Comparison of ENCODE assay signal across 7 mouse cellular contexts in the genomic region with DNA sequence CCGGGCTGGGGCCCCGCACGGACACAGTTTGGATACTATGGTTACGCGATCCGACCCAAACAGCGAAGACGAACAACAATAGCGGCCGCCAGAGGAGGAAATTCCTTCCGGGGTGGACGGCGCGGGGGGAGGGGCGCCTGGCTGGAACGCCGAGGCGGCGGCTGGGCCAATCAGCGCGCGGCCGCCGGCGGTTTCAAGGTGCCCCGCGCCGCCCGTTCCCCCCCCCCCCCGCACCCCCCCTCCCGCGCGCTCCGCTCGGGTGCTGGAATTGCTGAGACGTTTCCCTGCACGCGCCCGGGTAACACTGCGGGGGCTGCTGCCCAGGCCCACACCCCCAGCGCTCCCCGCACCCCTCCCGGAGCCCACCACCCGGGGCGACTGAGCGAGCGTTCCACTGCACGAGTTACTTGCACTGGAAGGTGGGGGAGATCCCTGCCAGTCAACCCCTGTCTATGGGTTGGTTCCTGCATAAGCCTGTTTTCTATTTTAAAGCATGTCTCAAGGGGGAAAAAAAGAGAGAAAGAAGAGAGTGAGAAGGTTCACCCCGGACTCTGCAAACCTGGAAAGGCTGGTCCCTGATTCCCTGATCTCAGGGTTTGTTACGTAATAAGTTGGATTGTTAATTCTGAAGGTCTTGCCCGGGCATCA. TPM values are rescaled to one million over a fixed set of nuclear protein-coding genes. Genes with fewer than 3 reads are reported as not detected.
DNase-seq lines count a peak whose midpoint lies in the region; ATAC-seq and TF ChIP-seq lines count a peak whose summit lies in the region.

No protein-coding gene starts in this region.

- peak; percentile 92 to 97 for DNase-seq in adrenal gland, adult (ENCODE audit: inconsistent age in 2 of 2, low spot score in 1 of 2)
- peak; percentile 88 for DNase-seq in embryo, embryonic 10 days (ENCODE audit: low spot score)
- peak; percentile 86 to 91 for DNase-seq in gastrocnemius, postnatal 36 days
- DNase-seq in left cerebral cortex, postnatal 4 days = peak; percentile 95

- intact Hi-C loops in gastrocnemius, postnatal 36 days (cut with DNase I) = loop anchor here (1.0 to 5.0 kb wide), 4 partner anchors 70 to 323 kb away; partner anchors contain the start of gene Ssbp3
- intact Hi-C loops in left cerebral cortex, postnatal 4 days (cut with DNase I) = loop anchor here (1.0 to 10.0 kb wide), 5 partner anchors 69 to 323 kb away; partner anchors contain the start of gene Lexm

- peak overlapping the region; percentile 59 for H3K4me3 ChIP-seq in intestine, postnatal 0 days (ENCODE audit: low read depth, low read length)
- peak overlapping the region; percentile 53 for H3K4me3 ChIP-seq in midbrain, embryonic 12.5 days
- H3K4me3 ChIP-seq in small intestine, adult 2 months (ENCODE audit: low read depth, low read length) = peak overlapping the region; percentile 69

- H3K9me3 ChIP-seq in intestine, postnatal 0 days (ENCODE audit: control insufficient read depth) = no peaks in the 10 kb centered on the region
- no peaks in the 10 kb centered on the region for H3K9me3 ChIP-seq in midbrain, embryonic 12.5 days

- under 1% methylated on average over 34 of the region's 51 CpGs for WGBS in intestine, postnatal 0 days
- 1% methylated on average over 30 of the region's 51 CpGs for WGBS in midbrain, embryonic 12.5 days
- WGBS in small intestine, adult 2 months = under 1% methylated on average over 35 of the region's 51 CpGs

- no peaks in the 10 kb centered on the region for H3K36me3 ChIP-seq in intestine, postnatal 0 days (ENCODE audit: control insufficient read depth, insufficient read depth)
- H3K36me3 ChIP-seq in midbrain, embryonic 12.5 days = no peaks in the 10 kb centered on the region
- H3K36me3 ChIP-seq in small intestine, adult 2 months (ENCODE audit: control insufficient read depth, insufficient read depth, low read length) = no peaks in the 10 kb centered on the region

- peak overlapping the region; percentile 100 for H3K4me2 ChIP-seq in intestine, postnatal 0 days (replicated peaks; ENCODE audit: low read depth)
- peak overlapping the region; percentile 99 for H3K4me2 ChIP-seq in midbrain, embryonic 12.5 days (replicated peaks)

- peak; percentile 73 for ATAC-seq in intestine, postnatal 0 days
- peak; percentile 57 for ATAC-seq in midbrain, embryonic 12.5 days (ENCODE audit: low FRiP score, low read depth)

- H3K27ac ChIP-seq in intestine, postnatal 0 days (ENCODE audit: low read depth, low read length) = peak overlapping the region; percentile 90
- H3K27ac ChIP-seq in midbrain, embryonic 12.5 days (replicated peaks) = peak overlapping the region; percentile 99
- H3K27ac ChIP-seq in small intestine, adult 2 months (ENCODE audit: insufficient read depth, low read depth, low read length) = peak overlapping the region; percentile 72; the same call in 1 of the 2 replicates

- H3K9ac ChIP-seq in intestine, postnatal 0 days (ENCODE audit: low read depth, low read length) = peak overlapping the region; percentile 71
- peak overlapping the region; percentile 85 for H3K9ac ChIP-seq in midbrain, embryonic 12.5 days (replicated peaks)

- H3K27me3 ChIP-seq in intestine, postnatal 0 days (replicated peaks; ENCODE audit: control insufficient read depth, insufficient read depth, low read length) = no peaks in the 10 kb centered on the region
- H3K27me3 ChIP-seq in midbrain, embryonic 12.5 days = peaks cover 20% of the 10 kb centered on the region
- H3K27me3 ChIP-seq in small intestine, adult 2 months (ENCODE audit: control insufficient read depth, insufficient read depth, low read length) = no peaks in the 10 kb centered on the region

- TF ChIP-seq POLR2A in small intestine, adult 2 months (IDR thresholded peaks at IDR 0.05; ENCODE audit: low read depth, low read length) = peak; percentile 57; the same call in 1 of the 2 replicates

- 0 out of 2 replicates have a peak, but pooled peaks cover 9% of the 10 kb centered on the region for H3K4me1 ChIP-seq in intestine, postnatal 0 days (replicated peaks; ENCODE audit: control insufficient read depth, insufficient read depth, low read length)
- H3K4me1 ChIP-seq in midbrain, embryonic 12.5 days = peaks cover 55% of the 10 kb centered on the region
- peaks cover 12% of the 10 kb centered on the region for H3K4me1 ChIP-seq in small intestine, adult 2 months (ENCODE audit: control insufficient read depth, insufficient read depth, insufficient read length, low read length)

- TF ChIP-seq CTCF in intestine, postnatal 0 days (IDR thresholded peaks at IDR 0.05; ENCODE audit: low read depth) = peak; percentile 41
- no peak for TF ChIP-seq CTCF in small intestine, adult 2 months (IDR thresholded peaks at IDR 0.05; ENCODE audit: extremely low read depth, insufficient read length, insufficient replicate concordance, low read depth, low read length)

RNA-seq across cellular contexts. Expression of gene Acot11, which starts 35.3 kb away (rescaled TPM):
- total RNA-seq in gastrocnemius, postnatal 36 days (2021) = 1 to 10 TPM; 7.9 to 9.5 TPM
- 7.8 and 7.9 TPM in 2 replicates for polyA plus RNA-seq in intestine, postnatal 0 days (2015; fragmentation: Nextera tagmentation; extraction: Ambion mirVana)
- total RNA-seq in left cerebral cortex, postnatal 4 days (2021) = 1 to 10 TPM; 3.7 to 3.8 TPM
- 1.5 and 1.6 TPM in 2 replicates for polyA plus RNA-seq in midbrain, embryonic 12.5 days (2016; fragmentation: Nextera tagmentation; extraction: Ambion mirVana)
- 24.9 and 32.1 TPM in 2 replicates for polyA plus RNA-seq in small intestine, adult 2 months (2012; rRNA removed)

Comparison
In these comparisons a context has a peak if more than half of its experiments do, and no peak if none do; other contexts are left out.
1. Peak in every context shown above with its lines: DNase-seq, ATAC-seq, H3K4me3 ChIP-seq and H3K27ac ChIP-seq.